Mouse (Mus musculus): ENCODE measurements at regions not wholly inside any gene's neighbourhood (a gene's known extent, or its start where the extent isn't known, plus 50 kb on each side); places are given as distances from the start of the nearest gene placed in this dataset.

- no peak for DNase-seq
Observed at GRCm38 (mm10) chr12:15741219-15741618, 75.5 kb downstream of the Trib2 start.

DNA sequence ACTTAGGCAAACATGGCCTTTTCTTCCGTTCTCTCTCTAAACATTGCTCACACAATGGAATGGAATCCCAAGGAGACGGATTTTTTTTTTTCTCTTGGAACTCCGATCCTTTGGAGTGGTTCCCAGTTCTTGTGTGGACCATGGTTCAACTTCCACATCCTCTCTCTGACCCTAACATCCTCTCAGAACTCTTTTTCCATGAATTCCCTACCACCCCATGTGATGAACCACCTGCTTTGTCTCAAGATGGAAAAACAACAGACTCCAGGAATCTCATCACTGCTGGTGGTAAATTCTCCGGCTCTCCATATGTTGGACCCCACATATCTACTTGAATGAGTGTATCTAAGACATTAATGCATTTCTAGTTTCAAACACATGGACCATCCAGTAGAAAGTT, 77.7 kb downstream of the Trib2 start:
- DNase-seq: no peak

DNA sequence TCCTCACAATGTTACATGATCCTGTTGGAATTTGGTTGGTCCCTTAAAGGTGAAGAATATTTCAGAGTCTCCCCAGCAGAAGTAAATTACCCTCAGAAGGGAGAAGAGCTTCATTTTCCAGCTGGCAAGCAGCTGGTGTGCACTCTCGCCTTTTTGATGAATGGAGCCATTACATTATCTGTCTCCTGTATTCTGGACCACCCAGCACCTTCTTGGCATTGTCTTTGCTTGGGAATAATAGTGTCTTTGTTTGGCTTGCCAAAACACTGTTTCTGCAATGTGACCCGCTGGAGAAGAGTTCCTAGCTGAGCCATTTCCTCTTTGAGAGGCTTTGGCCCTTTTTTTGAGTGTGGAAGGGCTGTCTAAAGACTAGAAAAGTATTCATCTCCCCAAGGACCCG, 85.5 kb downstream of the Trib2 start:
- DNase-seq: peak; percentile 93

DNA sequence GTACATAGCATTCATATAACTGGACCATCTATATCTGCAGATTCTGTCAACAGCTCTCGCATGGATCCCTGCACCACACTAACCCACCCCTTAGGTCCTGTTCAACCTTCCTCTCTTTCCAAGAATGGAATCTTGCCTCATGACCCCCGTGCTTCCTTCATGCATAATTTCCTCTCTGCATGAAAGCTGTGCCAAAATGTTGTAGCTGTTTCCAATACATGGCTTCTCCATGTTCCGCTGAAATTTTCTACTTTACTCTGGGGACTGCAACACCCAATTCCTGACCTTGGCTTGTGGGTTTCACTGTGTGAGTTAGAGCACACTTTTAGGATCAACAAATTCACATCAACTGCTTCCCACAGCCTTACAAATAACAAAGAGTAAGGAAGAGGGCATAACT, 87.0 kb downstream of the Trib2 start:
- no peak for DNase-seq

DNA sequence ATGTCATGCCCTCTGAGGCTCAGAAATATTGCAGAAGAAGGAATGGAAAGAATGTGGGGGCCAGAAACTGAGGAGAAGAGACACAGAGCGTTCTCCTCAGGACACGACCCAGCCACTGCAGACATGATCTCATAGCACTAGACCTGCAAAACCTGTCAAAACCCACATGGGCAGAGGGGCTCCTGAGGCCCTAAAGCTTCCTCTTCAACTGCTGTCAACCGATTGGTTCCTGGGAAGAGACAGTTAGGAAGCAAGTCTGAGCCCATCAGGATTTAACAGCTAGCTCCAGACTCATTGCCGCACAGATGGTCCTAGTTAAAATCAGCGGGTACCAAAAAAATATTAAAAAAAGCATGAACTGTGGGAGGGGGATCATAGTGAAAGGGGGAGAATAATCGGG, 93.2 kb downstream of the Trib2 start:
- no peak for DNase-seq

- no peak for DNase-seq
Observed at GRCm38 (mm10) chr12:15722161-15722560, 94.6 kb downstream of the Trib2 start.

DNA sequence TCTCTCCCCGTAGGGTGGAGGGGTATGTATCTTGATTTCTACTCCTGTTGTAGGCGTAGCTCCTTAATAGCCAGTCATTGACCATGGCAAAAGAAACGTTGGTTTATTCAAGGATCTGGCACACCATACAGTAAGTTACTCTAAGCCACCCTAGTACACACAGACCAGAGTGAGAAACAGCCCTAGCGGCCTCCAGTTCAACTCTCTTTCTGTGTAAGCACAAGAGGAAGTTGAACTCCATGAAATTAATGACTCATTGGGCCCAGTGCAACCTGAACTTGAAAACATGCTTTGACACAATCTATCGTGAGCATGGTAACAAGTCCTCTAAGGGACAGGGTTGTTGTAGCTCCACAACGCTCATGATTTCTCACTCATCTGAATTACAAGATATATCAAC, 96.6 kb downstream of the Trib2 start:
- DNase-seq: no peak

DNA sequence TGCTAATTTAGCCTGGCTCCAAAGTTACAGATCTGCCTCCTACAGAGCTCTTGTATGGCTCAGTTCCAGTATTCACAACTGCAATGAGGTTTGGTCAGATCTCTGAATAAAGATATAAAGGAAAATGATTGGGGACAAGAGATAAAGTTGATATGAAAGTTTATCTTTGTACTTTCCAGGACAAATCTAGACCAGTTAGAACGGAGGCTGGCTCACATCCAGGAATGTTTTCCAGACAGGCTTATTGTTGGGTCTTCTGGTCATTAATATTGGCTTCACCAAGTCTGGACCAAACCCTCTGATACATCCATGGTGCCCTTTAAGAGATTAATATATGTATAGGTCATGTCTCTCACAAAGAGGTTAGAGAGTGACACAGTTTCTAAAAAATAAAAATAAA, 97.9 kb downstream of the Trib2 start:
- DNase-seq: no peak

GRCm38 (mm10) chr12:15717989-15718388, 98.7 kb downstream of the Trib2 start:
- DNase-seq: no peak

- DNase-seq: no peak
Observed at GRCm38 (mm10) chr12:15717342-15717741, 99.4 kb downstream of the Trib2 start.

DNA sequence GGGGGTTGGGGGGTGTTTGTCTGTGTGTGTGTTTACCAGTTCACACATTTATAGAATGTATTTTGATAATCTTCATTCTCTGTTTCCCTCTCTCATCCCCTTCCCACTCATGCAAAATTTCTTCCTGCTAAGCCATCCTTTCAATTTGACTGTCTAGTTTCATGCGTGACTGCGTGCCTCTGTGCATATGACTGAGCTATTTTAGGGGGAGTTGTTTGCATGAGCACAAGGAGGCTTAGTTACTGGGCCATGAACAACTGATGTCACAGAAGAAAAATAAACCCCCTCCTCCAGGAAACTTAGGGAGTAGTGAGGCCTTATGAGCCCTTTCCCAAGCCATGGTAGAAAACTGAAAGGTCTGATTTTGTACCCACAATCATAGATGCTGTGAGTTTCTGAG, 103.1 kb downstream of the Trib2 start:
- DNase-seq: no peak

DNA sequence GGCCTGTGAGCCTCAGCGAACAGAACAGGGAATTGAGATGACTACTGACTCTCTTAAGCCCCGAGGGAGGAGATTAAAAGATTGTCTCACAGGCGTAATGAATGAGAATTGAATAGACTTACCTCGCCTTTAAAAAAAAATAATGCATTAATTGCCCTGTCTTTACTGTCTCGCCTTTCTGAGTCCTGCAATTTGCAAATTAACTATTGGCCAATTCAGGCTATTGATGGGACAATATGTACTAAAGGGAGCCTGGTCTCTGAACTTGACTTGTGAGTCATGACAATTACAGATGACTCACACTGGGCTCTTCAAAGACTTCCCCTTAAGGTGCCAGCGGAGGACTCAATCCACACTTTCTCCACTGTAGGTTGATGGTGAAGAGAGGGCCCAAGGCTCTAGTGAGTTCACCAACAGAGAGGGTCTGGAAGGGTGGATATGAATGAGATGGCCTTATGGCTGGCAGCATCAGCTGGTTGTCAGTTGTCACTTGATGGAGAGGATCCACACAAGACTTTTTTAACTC, 109.1 kb downstream of the Trib2 start:
- DNase-seq: no peak

GRCm38 (mm10) chr12:15704412-15704811, 112.3 kb downstream of the Trib2 start:
- peak; percentile 69 for DNase-seq

DNA sequence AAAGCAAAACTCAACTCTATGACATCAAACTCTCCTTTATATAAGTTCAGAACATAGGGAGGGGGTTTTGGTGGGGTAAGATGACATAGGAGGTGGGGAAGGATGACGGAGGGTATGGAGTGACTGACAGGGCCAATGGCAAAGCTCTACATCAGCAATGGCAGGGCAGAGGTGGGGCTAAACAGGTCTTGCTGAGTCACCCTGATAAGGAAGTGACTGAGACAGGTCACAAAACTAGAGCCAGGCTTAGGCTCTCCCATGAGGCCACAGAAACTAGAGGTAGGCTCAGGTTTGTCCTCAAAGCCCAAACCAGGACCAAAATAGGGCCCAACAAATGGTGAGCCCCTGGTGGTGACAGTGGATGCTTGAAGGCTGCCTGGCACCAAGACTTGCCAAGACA, 114.6 kb downstream of the Trib2 start:
- no peak for DNase-seq

DNA sequence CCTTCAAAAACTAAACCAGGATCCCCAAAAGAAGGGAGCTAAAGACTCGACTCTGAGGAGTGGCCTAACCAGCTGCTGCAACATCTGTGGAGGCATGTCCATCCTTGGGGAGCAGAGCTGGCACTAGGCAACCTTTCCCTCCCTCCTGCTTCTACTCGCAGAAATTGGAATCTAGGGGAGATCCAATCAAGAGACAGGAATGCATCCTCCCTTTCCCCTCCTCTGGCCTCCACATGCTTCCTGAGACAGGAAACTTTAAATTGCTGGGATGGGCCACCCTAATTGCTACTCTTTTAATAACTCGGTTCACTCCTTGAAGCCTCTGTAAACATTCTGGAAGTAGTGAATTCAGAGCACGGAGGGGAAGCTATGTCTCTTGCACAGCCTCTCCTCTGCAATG, 117.9 kb downstream of the Trib2 start:
- no peak for DNase-seq

- DNase-seq: no peak
Observed at GRCm38 (mm10) chr12:15698042-15698771, 118.5 kb downstream of the Trib2 start.

GRCm38 (mm10) chr12:15688342-15688741, 128.4 kb downstream of the Trib2 start:
- DNase-seq: no peak

GRCm38 (mm10) chr12:15684311-15684710, 132.4 kb downstream of the Trib2 start:
- DNase-seq: no peak

DNA sequence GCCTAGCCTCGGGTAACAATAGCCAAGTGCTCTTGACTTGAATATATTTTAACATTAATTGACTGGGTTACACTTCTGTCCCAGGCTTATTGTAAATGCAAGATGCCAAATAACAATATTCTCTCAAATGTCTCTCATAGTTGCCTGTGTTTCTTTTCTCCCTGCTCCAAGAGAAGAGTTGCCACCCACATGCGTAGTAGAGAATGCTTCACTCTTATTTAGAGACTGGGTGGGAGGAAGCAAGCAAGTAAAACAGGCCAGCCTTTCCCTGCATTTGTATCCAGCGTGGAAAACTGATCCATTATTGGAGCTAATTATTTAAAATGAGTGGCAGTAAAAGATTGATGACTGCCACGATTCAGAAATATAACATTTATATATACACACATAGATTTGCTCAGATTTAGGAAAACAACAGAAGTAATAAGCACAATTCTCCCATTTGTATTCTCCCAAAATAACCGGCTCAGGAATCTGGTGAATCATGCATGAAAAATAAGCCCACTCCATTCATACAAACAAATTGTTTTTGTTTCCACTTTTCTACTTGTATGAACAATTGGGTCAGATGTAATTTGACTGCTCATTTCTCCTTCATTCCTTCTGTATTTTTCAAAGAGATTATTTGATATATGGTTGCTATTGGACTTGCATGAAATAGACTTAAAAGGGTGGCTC, 134.9 kb downstream of the Trib2 start:
- DNase-seq: peak; percentile 68

DNA sequence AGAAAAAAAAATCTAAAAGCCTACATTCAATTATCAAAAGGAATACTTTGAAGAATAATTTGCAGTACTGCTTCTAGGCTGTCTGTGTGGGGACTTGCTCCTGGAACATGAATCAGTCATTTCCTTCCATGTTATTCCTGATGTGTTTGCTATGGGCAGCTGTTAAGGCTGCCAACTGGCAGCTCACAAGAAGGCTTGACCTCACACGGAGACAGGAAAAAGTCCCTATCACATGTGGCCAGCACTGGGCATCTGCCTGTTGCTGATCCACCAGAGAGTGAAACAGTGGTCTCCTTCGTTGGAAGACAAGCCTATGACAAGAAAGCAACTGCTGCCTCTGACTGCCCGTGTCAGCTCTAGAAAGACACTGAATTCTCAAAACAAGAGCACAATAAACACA, 140.6 kb downstream of the Trib2 start:
- DNase-seq: no peak

DNA sequence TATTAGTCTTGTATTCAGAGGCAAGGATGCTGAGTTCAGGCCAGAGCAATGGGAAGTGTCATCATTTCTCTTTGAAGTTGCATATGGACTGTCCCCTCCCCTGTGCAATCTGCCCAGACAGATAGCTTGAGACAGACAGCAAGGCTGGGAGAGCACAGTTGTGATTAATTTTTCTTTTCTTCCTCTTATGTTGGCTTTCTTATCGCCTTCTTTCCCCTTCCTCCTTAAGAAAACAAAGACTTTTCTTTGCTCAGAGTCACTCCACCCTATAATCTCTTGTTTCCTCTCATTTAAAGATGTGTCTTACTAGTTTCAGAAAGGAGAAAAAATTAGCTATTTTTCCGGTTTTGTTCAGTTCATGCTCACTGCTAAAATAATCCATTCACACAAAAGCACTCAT, 157.0 kb downstream of the Trib2 start:
- no peak for DNase-seq

- no peak for DNase-seq
Observed at GRCm38 (mm10) chr12:15659332-15659731, 157.4 kb downstream of the Trib2 start.

GRCm38 (mm10) chr12:15657748-15658251, 158.9 kb downstream of the Trib2 start:
- DNase-seq: no peak

GRCm38 (mm10) chr12:15654585-15654984, 162.1 kb downstream of the Trib2 start:
- no peak for DNase-seq
